Mouse (Mus musculus): ENCODE data around the gene Tmem63c. TPM values are rescaled to one million over a fixed set of nuclear protein-coding genes. Genes with fewer than 3 reads are reported as not detected.

The Tmem63c gene
- polyA plus RNA-seq (2015; fragmentation: Nextera tagmentation; extraction: Ambion mirVana) = 1.6 and 2.2 TPM in 2 replicates

- Histone ChIP-seq H3K4me2 (no peak within 1 kb of the TSS), H3K4me1 (0 out of 2 replicates have a peak, but pooled peaks cover 9% of the 10 kb centered on the region), H3K9me3 (replicated peaks) (no peaks in the 10 kb centered on the region), H3K9ac (no peak within 1 kb of the TSS), H3K4me3 (no peak within 1 kb of the TSS), H3K27me3 (peaks cover 9% of the 10 kb centered on the region), H3K36me3 (ENCODE audit: poor library complexity, severe bottlenecking) (no peaks in the 10 kb centered on the region), H3K27ac (no peak within 1 kb of the TSS)
- WGBS = 83% methylated on average over 6 of the region's 6 CpGs
- no peak for ATAC-seq
These were observed at the start of gene Tmem63c for GRCm38 (mm10) chr12:87021040-87021439. TSS of gene Tmem63c (plus strand) at chr12:87021340.

- Histone ChIP-seq H3K9me3 (replicated peaks) (no peaks in the 10 kb centered on the region), H3K4me2 (peak overlapping the region; percentile 33), H3K4me1 (peaks cover 47% of the 10 kb centered on the region), H3K27ac (peak overlapping the region; percentile 81), H3K27me3 (no peaks in the 10 kb centered on the region; the same call in 1 of the 2 replicates), H3K4me3 (no peak overlapping the region), H3K36me3 (ENCODE audit: poor library complexity, severe bottlenecking) (no peaks in the 10 kb centered on the region), H3K9ac (0 out of 2 replicates have a peak overlapping the region, but pooled peaks have one; percentile 12)
- WGBS = 16% methylated on average over 7 of the region's 7 CpGs
- ATAC-seq = peak; percentile 22; the same call in 1 of the 2 replicates
These were observed 47.9 kb upstream of the Tmem63c start for GRCm38 (mm10) chr12:86973216-86973615.

- ATAC-seq = peak; percentile 11; the same call in 1 of the 2 replicates
- no peaks in the 10 kb centered on the region for H3K36me3 ChIP-seq (ENCODE audit: poor library complexity, severe bottlenecking)
- H3K9ac ChIP-seq = peak overlapping the region; percentile 60; the same call in 1 of the 2 replicates
- no peak overlapping the region; the same call in 1 of the 2 replicates for H3K4me2 ChIP-seq
- H3K4me3 ChIP-seq = no peak overlapping the region
- H3K27ac ChIP-seq = peak overlapping the region; percentile 81
- H3K27me3 ChIP-seq = peaks cover under 1% of the 10 kb centered on the region; the same call in 1 of the 2 replicates
- peaks cover 47% of the 10 kb centered on the region for H3K4me1 ChIP-seq
- H3K9me3 ChIP-seq (replicated peaks) = no peaks in the 10 kb centered on the region
- WGBS = 20% methylated on average over 8 of the region's 8 CpGs
These were observed 47.4 kb upstream of the Tmem63c start for GRCm38 (mm10) chr12:86973706-86974105.

- ATAC-seq = peak; percentile 77
- peak overlapping the region; percentile 66 for H3K4me2 ChIP-seq
- peaks cover 47% of the 10 kb centered on the region for H3K4me1 ChIP-seq
- 3% methylated on average over 40 of the region's 40 CpGs for WGBS
- H3K9ac ChIP-seq = peak overlapping the region; percentile 60
- H3K36me3 ChIP-seq (ENCODE audit: poor library complexity, severe bottlenecking) = no peaks in the 10 kb centered on the region
- peaks cover 5% of the 10 kb centered on the region for H3K27me3 ChIP-seq
- H3K9me3 ChIP-seq (replicated peaks) = no peaks in the 10 kb centered on the region
- peak overlapping the region; percentile 81 for H3K27ac ChIP-seq
- peak overlapping the region; percentile 32 for H3K4me3 ChIP-seq
These were observed 46.5 kb upstream of the Tmem63c start for GRCm38 (mm10) chr12:86974387-86975288.

GRCm38 (mm10) chr12:86975761-86976160 is 45.4 kb upstream of the Tmem63c start:
- 31% methylated on average over 10 of the region's 10 CpGs for WGBS

GRCm38 (mm10) chr12:86976511-86977168 is 44.5 kb upstream of the Tmem63c start:
- no peaks in the 10 kb centered on the region for H3K36me3 ChIP-seq (ENCODE audit: poor library complexity, severe bottlenecking)
- no peak overlapping the region for H3K9ac ChIP-seq
- H3K4me1 ChIP-seq = peaks cover 47% of the 10 kb centered on the region
- H3K4me2 ChIP-seq = no peak overlapping the region
- H3K4me3 ChIP-seq = no peak overlapping the region
- WGBS = 64% methylated on average over 6 of the region's 6 CpGs
- no peaks in the 10 kb centered on the region for H3K9me3 ChIP-seq (replicated peaks)
- H3K27ac ChIP-seq = no peak overlapping the region
- H3K27me3 ChIP-seq = peaks cover 15% of the 10 kb centered on the region
- no peak for ATAC-seq

More at GRCm38 (mm10) chr12:86975761-86976160, 45.4 kb upstream of the Tmem63c start:
- no peak for ATAC-seq
- no peak overlapping the region for H3K4me2 ChIP-seq
- peak overlapping the region; percentile 23 for H3K9ac ChIP-seq
- H3K9me3 ChIP-seq (replicated peaks) = no peaks in the 10 kb centered on the region
- H3K4me1 ChIP-seq = peaks cover 47% of the 10 kb centered on the region
- H3K27me3 ChIP-seq = peaks cover 6% of the 10 kb centered on the region
- no peak overlapping the region for H3K4me3 ChIP-seq
- H3K27ac ChIP-seq = peak overlapping the region; percentile 81; the same call in 1 of the 2 replicates
- no peaks in the 10 kb centered on the region for H3K36me3 ChIP-seq (ENCODE audit: poor library complexity, severe bottlenecking)

- H3K27ac ChIP-seq = no peak overlapping the region
These were observed 43.3 kb upstream of the Tmem63c start for GRCm38 (mm10) chr12:86977833-86978232.

GRCm38 (mm10) chr12:86981180-86981579 is 40.0 kb upstream of the Tmem63c start:
- Histone ChIP-seq H3K36me3 (ENCODE audit: poor library complexity, severe bottlenecking) (no peaks in the 10 kb centered on the region), H3K27me3 (peaks cover 55% of the 10 kb centered on the region), H3K4me1 (peaks cover 29% of the 10 kb centered on the region), H3K9ac (no peak overlapping the region), H3K27ac (no peak overlapping the region), H3K4me2 (no peak overlapping the region), H3K9me3 (replicated peaks) (no peaks in the 10 kb centered on the region), H3K4me3 (no peak overlapping the region)
- WGBS = 25% methylated on average over 9 of the region's 9 CpGs
- no peak for ATAC-seq

More at GRCm38 (mm10) chr12:86977833-86978232, 43.3 kb upstream of the Tmem63c start:
- Histone ChIP-seq H3K27me3 (peaks cover 27% of the 10 kb centered on the region), H3K4me3 (no peak overlapping the region), H3K9me3 (replicated peaks) (no peaks in the 10 kb centered on the region), H3K9ac (no peak overlapping the region), H3K4me1 (peaks cover 47% of the 10 kb centered on the region), H3K36me3 (ENCODE audit: poor library complexity, severe bottlenecking) (no peaks in the 10 kb centered on the region), H3K4me2 (peak overlapping the region; percentile 15; the same call in 1 of the 2 replicates)
- no peak for ATAC-seq
- WGBS = 19% methylated on average over 15 of the region's 15 CpGs

GRCm38 (mm10) chr12:86983470-86984193 is 37.5 kb upstream of the Tmem63c start:
- Histone ChIP-seq H3K4me3 (peak overlapping the region; percentile 24), H3K36me3 (ENCODE audit: poor library complexity, severe bottlenecking) (no peaks in the 10 kb centered on the region), H3K4me1 (peaks cover 21% of the 10 kb centered on the region), H3K9ac (peak overlapping the region; percentile 9), H3K27me3 (peaks cover 76% of the 10 kb centered on the region), H3K27ac (no peak overlapping the region), H3K4me2 (peak overlapping the region; percentile 58), H3K9me3 (replicated peaks) (no peaks in the 10 kb centered on the region)
- ATAC-seq = peak; percentile 64
- 1% methylated on average over 28 of the region's 28 CpGs for WGBS

- H3K4me2 ChIP-seq = peak overlapping the region; percentile 58
- H3K27ac ChIP-seq = no peak overlapping the region
- peaks cover 26% of the 10 kb centered on the region for H3K4me1 ChIP-seq
- no peaks in the 10 kb centered on the region for H3K36me3 ChIP-seq (ENCODE audit: poor library complexity, severe bottlenecking)
- peaks cover 77% of the 10 kb centered on the region for H3K27me3 ChIP-seq
- 0 out of 2 replicates have a peak overlapping the region, but pooled peaks have one; percentile 9 for H3K9ac ChIP-seq
- no peaks in the 10 kb centered on the region for H3K9me3 ChIP-seq (replicated peaks)
- ATAC-seq = no peak
- no peak overlapping the region for H3K4me3 ChIP-seq
- WGBS = 6% methylated on average over 6 of the region's 6 CpGs
These were observed 37.0 kb upstream of the Tmem63c start for GRCm38 (mm10) chr12:86984194-86984555.

- H3K27ac ChIP-seq = no peak overlapping the region
- ATAC-seq = no peak
- no peak overlapping the region for H3K4me3 ChIP-seq
- H3K27me3 ChIP-seq = peaks cover 84% of the 10 kb centered on the region
- H3K9ac ChIP-seq = no peak overlapping the region
- no peaks in the 10 kb centered on the region for H3K9me3 ChIP-seq (replicated peaks)
- no peaks in the 10 kb centered on the region for H3K36me3 ChIP-seq (ENCODE audit: poor library complexity, severe bottlenecking)
- H3K4me1 ChIP-seq = peaks cover 41% of the 10 kb centered on the region
- WGBS = 84% methylated on average over 4 of the region's 4 CpGs
- H3K4me2 ChIP-seq = no peak overlapping the region
These were observed 34.6 kb upstream of the Tmem63c start for GRCm38 (mm10) chr12:86986562-86986961.
